ENCODE assay signal across 9 mouse cellular contexts in genomic region chr12:68862313-68862990, GRCm38 (mm10).
DNase-seq lines count a peak whose midpoint lies in the region; ATAC-seq lines count a peak whose summit lies in the region.
"Had no signal": no experiment of that assay in that cellular context is flagged by ENCODE, and none has a peak within 500 bp of the region (broad histone marks: within the 10 kb centered on the region; RNA-seq: fewer than 3 reads in every experiment).

No protein-coding gene starts in this region.

- H3K4me2 ChIP-seq in neural tube, embryonic 12.5 days (replicated peaks), result no peak overlapping the region
- H3K4me2 ChIP-seq in forebrain, embryonic 13.5 days, result no peak overlapping the region

- H3K36me3 ChIP-seq in neural tube, embryonic 12.5 days, result no peaks in the 10 kb centered on the region
- H3K36me3 ChIP-seq in forebrain, embryonic 13.5 days (ENCODE audit: poor library complexity, severe bottlenecking), result no peaks in the 10 kb centered on the region

- no peaks in the 10 kb centered on the region for H3K4me1 ChIP-seq in neural tube, embryonic 12.5 days
- no peaks in the 10 kb centered on the region for H3K4me1 ChIP-seq in forebrain, embryonic 13.5 days

- H3K9ac ChIP-seq in neural tube, embryonic 12.5 days, result no peak overlapping the region
- H3K9ac ChIP-seq in forebrain, embryonic 13.5 days, result no peak overlapping the region

- peak; percentile 33; the same call in 1 of the 2 replicates for ATAC-seq in neural tube, embryonic 12.5 days (ENCODE audit: low FRiP score, low read depth)
- ATAC-seq in forebrain, embryonic 13.5 days, result peak; percentile 83

- no peak overlapping the region for H3K27ac ChIP-seq in neural tube, embryonic 12.5 days
- no peak overlapping the region for H3K27ac ChIP-seq in forebrain, embryonic 13.5 days

- no peaks in the 10 kb centered on the region for H3K27me3 ChIP-seq in neural tube, embryonic 12.5 days (replicated peaks)
- H3K27me3 ChIP-seq in forebrain, embryonic 13.5 days, result no peaks in the 10 kb centered on the region

- 58% methylated on average over 5 of the region's 5 CpGs for WGBS in neural tube, embryonic 12.5 days
- 45% methylated on average over 5 of the region's 5 CpGs for WGBS in forebrain, embryonic 13.5 days

- no peak overlapping the region for H3K4me3 ChIP-seq in neural tube, embryonic 12.5 days
- H3K4me3 ChIP-seq in forebrain, embryonic 13.5 days, result no peak overlapping the region
- H3K4me3 ChIP-seq: erythroblast, embryonic 14.5 days had no signal

- DNase-seq in adrenal gland, postnatal 10 days, result peak; percentile 51
- no peak for DNase-seq in adrenal gland, postnatal 25 days
- DNase-seq in neural tube, embryonic 10.5 days (ENCODE audit: extremely low spot score, low spot score), result no peak
- peak; percentile 66 for DNase-seq in layer of hippocampus, adult 11-12 months (ENCODE audit: low spot score)
- DNase-seq in retina, postnatal 1 day, result peak; percentile 73
- no peak for DNase-seq in ovary, adult 18-20 months (ENCODE audit: low spot score)

- no peaks in the 10 kb centered on the region for H3K9me3 ChIP-seq in neural tube, embryonic 12.5 days
- no peaks in the 10 kb centered on the region for H3K9me3 ChIP-seq in forebrain, embryonic 13.5 days (replicated peaks)

Comparison
In these comparisons a context has a peak if more than half of its experiments do, and no peak if none do; other contexts are left out.
1. DNase-seq: peak in adrenal gland, postnatal 10 days (single experiment), layer of hippocampus, adult 11-12 months (single experiment) and retina, postnatal 1 day (single experiment); none in adrenal gland, postnatal 25 days (single experiment), neural tube, embryonic 10.5 days (single experiment) and ovary, adult 18-20 months (single experiment).